9 mouse cellular contexts compared by ENCODE assay signal in the genomic region with DNA sequence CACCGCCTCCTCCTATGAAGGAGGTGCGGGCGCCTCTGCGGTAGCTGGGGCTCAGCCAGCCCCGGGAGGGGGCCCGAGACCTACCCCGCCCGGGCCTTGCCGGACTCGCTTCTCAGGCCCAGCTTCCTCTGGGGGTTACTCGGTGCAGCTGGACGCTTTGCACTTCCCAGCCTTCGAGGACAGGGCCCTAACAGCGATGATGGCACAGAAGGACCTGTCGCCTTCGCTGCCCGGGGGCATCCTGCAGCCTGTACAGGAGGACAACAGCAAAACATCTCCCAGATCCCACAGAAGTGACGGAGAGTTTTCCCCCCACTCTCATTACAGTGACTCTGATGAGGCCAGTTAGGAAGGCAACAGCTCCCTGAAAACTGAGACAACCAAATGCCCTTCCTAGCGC. TPM values are rescaled to one million over a fixed set of nuclear protein-coding genes. Genes with fewer than 3 reads are reported as not detected.
DNase-seq lines count a peak whose midpoint lies in the region; ATAC-seq and TF ChIP-seq lines count a peak whose summit lies in the region.
"Had no signal": no experiment of that assay in that cellular context is flagged by ENCODE, and none has a peak within 500 bp of the region (broad histone marks: within the 10 kb centered on the region; RNA-seq: fewer than 3 reads in every experiment).

No protein-coding gene starts in this region.

- H3K4me1 ChIP-seq in kidney, postnatal 0 days (replicated peaks; ENCODE audit: insufficient read depth, low read length) = peaks cover 13% of the 10 kb centered on the region; the same call in 1 of the 2 replicates
- peaks cover 21% of the 10 kb centered on the region for H3K4me1 ChIP-seq in embryonic facial prominence, embryonic 14.5 days (ENCODE audit: control insufficient read depth, insufficient read depth, low read length)
- peaks cover 22% of the 10 kb centered on the region for H3K4me1 ChIP-seq in hindbrain, embryonic 16.5 days (ENCODE audit: control insufficient read depth, insufficient read depth, low read depth, low read length)
- peaks cover 15% of the 10 kb centered on the region; the same call in 1 of the 2 replicates for H3K4me1 ChIP-seq in midbrain, postnatal 0 days (ENCODE audit: insufficient read depth, low read length)

- ATAC-seq in kidney, postnatal 0 days (replicated peaks; ENCODE audit: low FRiP score, low read depth) = no peak
- ATAC-seq in embryonic facial prominence, embryonic 14.5 days (ENCODE audit: low read depth) = no peak
- ATAC-seq in hindbrain, embryonic 16.5 days = 0 out of 2 replicates have a peak, but pooled peaks have one; percentile 2
- ATAC-seq in midbrain, postnatal 0 days (ENCODE audit: low FRiP score) = 0 out of 2 replicates have a peak, but pooled peaks have one; percentile 8

- under 1% methylated on average over 19 of the region's 19 CpGs for WGBS in kidney, postnatal 0 days
- WGBS in embryonic facial prominence, embryonic 14.5 days = 1% methylated on average over 11 of the region's 19 CpGs
- WGBS in hindbrain, embryonic 16.5 days = under 1% methylated on average over 18 of the region's 19 CpGs
- WGBS in midbrain, postnatal 0 days = under 1% methylated on average over 17 of the region's 19 CpGs

- peak overlapping the region; percentile 30 for H3K4me3 ChIP-seq in kidney, postnatal 0 days (replicated peaks; ENCODE audit: low read depth, low read length)
- H3K4me3 ChIP-seq in embryonic facial prominence, embryonic 14.5 days (ENCODE audit: low read depth, low read length) = peak overlapping the region; percentile 43
- H3K4me3 ChIP-seq in hindbrain, embryonic 16.5 days (ENCODE audit: low read length) = peak overlapping the region; percentile 50
- H3K4me3 ChIP-seq in midbrain, postnatal 0 days (ENCODE audit: low read depth, low read length) = peak overlapping the region; percentile 34

- no peak for TF ChIP-seq CTCF in kidney, postnatal 0 days (IDR thresholded peaks at IDR 0.05; ENCODE audit: low read depth)
- no peak for TF ChIP-seq CTCF in midbrain, postnatal 0 days (IDR thresholded peaks at IDR 0.05)

- no peaks in the 10 kb centered on the region for H3K9me3 ChIP-seq in kidney, postnatal 0 days (replicated peaks; ENCODE audit: low read length)
- no peaks in the 10 kb centered on the region for H3K9me3 ChIP-seq in embryonic facial prominence, embryonic 14.5 days (ENCODE audit: control insufficient read depth, low read length)
- no peaks in the 10 kb centered on the region for H3K9me3 ChIP-seq in hindbrain, embryonic 16.5 days (ENCODE audit: control insufficient read depth, low read length)
- H3K9me3 ChIP-seq in midbrain, postnatal 0 days (ENCODE audit: low read length) = no peaks in the 10 kb centered on the region

- H3K36me3 ChIP-seq in kidney, postnatal 0 days (ENCODE audit: insufficient read depth, low read length) = no peaks in the 10 kb centered on the region
- H3K36me3 ChIP-seq in embryonic facial prominence, embryonic 14.5 days (ENCODE audit: control insufficient read depth, insufficient read depth, low read length) = no peaks in the 10 kb centered on the region
- H3K36me3 ChIP-seq in hindbrain, embryonic 16.5 days (ENCODE audit: control insufficient read depth, insufficient read depth, low read length) = no peaks in the 10 kb centered on the region
- no peaks in the 10 kb centered on the region for H3K36me3 ChIP-seq in midbrain, postnatal 0 days (ENCODE audit: insufficient read depth, low read length)

- peak overlapping the region; percentile 74 for H3K4me2 ChIP-seq in kidney, postnatal 0 days (ENCODE audit: low read length)
- H3K4me2 ChIP-seq in embryonic facial prominence, embryonic 14.5 days (ENCODE audit: low read depth, low read length) = peak overlapping the region; percentile 85
- peak overlapping the region; percentile 76 for H3K4me2 ChIP-seq in hindbrain, embryonic 16.5 days (ENCODE audit: low read length)
- H3K4me2 ChIP-seq in midbrain, postnatal 0 days (ENCODE audit: low read depth, low read length, poor library complexity, severe bottlenecking) = peak overlapping the region; percentile 56

- peaks cover 60% of the 10 kb centered on the region for H3K27me3 ChIP-seq in kidney, postnatal 0 days (ENCODE audit: insufficient read depth, low read length)
- H3K27me3 ChIP-seq in embryonic facial prominence, embryonic 14.5 days (replicated peaks; ENCODE audit: control insufficient read depth, insufficient read depth, low read length) = peaks cover 84% of the 10 kb centered on the region
- H3K27me3 ChIP-seq in hindbrain, embryonic 16.5 days (replicated peaks; ENCODE audit: control insufficient read depth, insufficient read depth, low read length) = peaks cover 31% of the 10 kb centered on the region
- H3K27me3 ChIP-seq in midbrain, postnatal 0 days (ENCODE audit: insufficient read depth, low read length) = peaks cover 62% of the 10 kb centered on the region

- no peak for DNase-seq in kidney, postnatal 0 days (ENCODE audit: low spot score)
- DNase-seq in kidney, postnatal 14 days = no peak
- no peak for DNase-seq in embryonic facial prominence, embryonic 14.5 days (ENCODE audit: low spot score)
- no peak for DNase-seq in midbrain, postnatal 0 days (ENCODE audit: low spot score)
- DNase-seq in Muller cell, postnatal 12 days (ENCODE audit: inconsistent ontology term) = no peak
- no peak for DNase-seq in urinary bladder, postnatal 4 days (ENCODE audit: low spot score in 2 of 2)
- no peak for DNase-seq in adrenal gland, postnatal 14 days
- DNase-seq: lung, adult 2 months had no signal

- H3K27ac ChIP-seq in kidney, postnatal 0 days = no peak overlapping the region
- H3K27ac ChIP-seq in embryonic facial prominence, embryonic 14.5 days (replicated peaks; ENCODE audit: low read depth, low read length) = no peak overlapping the region
- H3K27ac ChIP-seq in hindbrain, embryonic 16.5 days (ENCODE audit: low read depth, low read length) = no peak overlapping the region; the same call in 1 of the 2 replicates
- no peak overlapping the region for H3K27ac ChIP-seq in midbrain, postnatal 0 days (ENCODE audit: low read depth, low read length)

- no peak overlapping the region for H3K9ac ChIP-seq in kidney, postnatal 0 days (ENCODE audit: low read depth, low read length)
- no peak overlapping the region for H3K9ac ChIP-seq in embryonic facial prominence, embryonic 14.5 days (ENCODE audit: low read depth, low read length)
- peak overlapping the region; percentile 57 for H3K9ac ChIP-seq in hindbrain, embryonic 16.5 days (ENCODE audit: low read depth, low read length)
- no peak overlapping the region for H3K9ac ChIP-seq in midbrain, postnatal 0 days (replicated peaks; ENCODE audit: low read length, poor library complexity, severe bottlenecking)

RNA-seq across cellular contexts. Expression of a gene that starts 1.1 kb away (rescaled TPM):
- 0.07 TPM in 1 of 2 replicates, not detected in the other for polyA plus RNA-seq in kidney, postnatal 0 days (2015; fragmentation: Nextera tagmentation; extraction: Ambion mirVana)
- polyA plus RNA-seq in embryonic facial prominence, embryonic 14.5 days (2014; fragmentation: Nextera tagmentation; extraction: Ambion mirVana) = 0.66 and 0.68 TPM in 2 replicates
- polyA plus RNA-seq in hindbrain, embryonic 16.5 days (2015; fragmentation: Nextera tagmentation; extraction: Ambion mirVana) = 9.0 and 14.4 TPM in 2 replicates
- 0.33 and 2.7 TPM in 2 replicates for total RNA-seq in midbrain, postnatal 0 days (2014; rRNA removed)
- polyA plus RNA-seq in midbrain, postnatal 0 days (2015; fragmentation: Nextera tagmentation; extraction: Ambion mirVana) = not detected in 2 replicates
- 0.23 TPM in 1 of 2 replicates, not detected in the other for total RNA-seq in adrenal gland, postnatal 14 days (2021)
- polyA plus RNA-seq: lung, adult 2 months had no signal

Comparison
In these comparisons a context has a peak if more than half of its experiments do, and no peak if none do; other contexts are left out.
1. ATAC-seq: peak in hindbrain, embryonic 16.5 days (single experiment) and midbrain, postnatal 0 days (single experiment); none in kidney, postnatal 0 days (single experiment) and embryonic facial prominence, embryonic 14.5 days (single experiment).
2. Peak in every context shown above with its lines, with median percentiles within 50 percentile points of each other: H3K4me2 ChIP-seq and H3K4me3 ChIP-seq.